Mouse (Mus musculus) right cerebral cortex, postnatal 25 days (tissue): ENCODE data around the gene Scfd2.
A peak's percentile ranks its signal among the peaks of the same experiment; 100 is the strongest.

ENCODE experiments used
- DNase-seq: peaks from one replicate; pipeline ENCODE4 v3.0.0; 2022

The Scfd2 gene

GRCm38 (mm10) chr5:74307242-74307641 lies 224.3 kb downstream of the Scfd2 start:
- DNase-seq, result no peak

DNA sequence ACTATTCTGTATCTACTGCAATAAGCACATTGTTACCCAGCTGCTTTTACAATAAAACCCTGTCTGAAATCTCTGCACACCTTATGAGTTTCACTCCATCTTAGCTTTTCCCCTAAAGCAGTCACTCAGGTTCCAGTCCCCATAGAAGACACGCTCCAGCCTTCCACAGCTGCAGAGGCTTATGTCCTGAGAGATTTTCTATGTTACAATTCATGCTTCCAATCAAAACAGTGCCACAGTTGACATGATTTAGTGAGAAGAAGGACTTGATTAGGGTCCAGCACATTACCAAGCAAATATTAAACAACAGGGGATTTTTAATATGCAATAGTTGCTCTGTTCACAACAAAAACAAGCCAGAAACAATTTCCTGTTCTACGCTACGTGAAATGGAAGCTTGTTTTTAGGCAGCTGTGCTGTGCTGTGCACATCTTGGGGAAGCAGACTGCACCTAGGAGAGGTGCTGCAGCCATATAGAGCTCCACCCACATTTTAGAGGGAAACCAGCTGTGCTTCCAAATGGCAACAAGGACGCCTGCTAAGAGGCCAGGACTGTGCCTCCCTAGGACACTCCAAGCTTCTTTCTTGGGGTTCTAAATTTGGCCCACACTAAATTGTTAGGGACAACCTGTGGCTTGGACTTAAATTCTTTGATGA lies 225.9 kb downstream of the Scfd2 start:
- DNase-seq, result no peak

- DNase-seq, result no peak
Measured at GRCm38 (mm10) chr5:74304767-74305166, 226.8 kb downstream of the Scfd2 start.

DNA sequence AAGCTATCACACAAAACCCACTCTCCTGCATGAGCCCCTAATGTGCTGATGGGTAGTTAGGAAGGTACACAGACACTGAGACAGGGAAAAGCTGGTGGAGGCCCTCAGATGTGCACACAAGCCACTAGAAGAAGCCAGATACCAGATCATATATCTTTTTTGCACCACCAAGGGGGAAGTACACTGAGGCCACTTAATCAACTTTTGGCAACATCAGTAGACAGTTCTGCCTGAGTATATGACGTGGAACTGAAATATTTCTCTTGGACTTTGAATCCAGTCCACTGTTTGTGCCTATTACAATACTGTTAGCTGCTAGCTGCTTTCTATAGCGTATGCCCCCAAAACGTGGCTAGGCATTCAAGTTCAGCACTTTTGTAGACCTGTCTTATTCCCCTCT lies 229.2 kb downstream of the Scfd2 start:
- DNase-seq, result no peak

DNA sequence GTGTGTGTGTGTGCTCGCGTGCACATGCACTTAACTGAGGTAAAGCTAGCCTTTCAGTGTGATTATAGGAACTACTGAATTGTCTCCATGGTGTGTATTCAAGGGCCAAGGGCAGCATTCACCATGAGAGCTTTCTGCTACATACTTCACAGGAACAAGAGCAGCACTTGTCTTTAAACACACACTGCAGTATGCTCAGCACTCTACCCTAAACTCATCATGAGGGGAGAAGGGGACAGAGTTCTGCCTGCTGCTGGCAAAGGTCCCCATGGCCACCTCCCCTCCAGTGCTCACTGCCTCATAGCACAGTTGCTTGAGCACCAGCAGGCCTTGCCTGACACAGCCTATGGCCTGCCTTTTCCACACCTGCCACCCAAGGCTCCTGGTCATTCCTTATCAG lies 230.1 kb downstream of the Scfd2 start:
- DNase-seq, result no peak

DNA sequence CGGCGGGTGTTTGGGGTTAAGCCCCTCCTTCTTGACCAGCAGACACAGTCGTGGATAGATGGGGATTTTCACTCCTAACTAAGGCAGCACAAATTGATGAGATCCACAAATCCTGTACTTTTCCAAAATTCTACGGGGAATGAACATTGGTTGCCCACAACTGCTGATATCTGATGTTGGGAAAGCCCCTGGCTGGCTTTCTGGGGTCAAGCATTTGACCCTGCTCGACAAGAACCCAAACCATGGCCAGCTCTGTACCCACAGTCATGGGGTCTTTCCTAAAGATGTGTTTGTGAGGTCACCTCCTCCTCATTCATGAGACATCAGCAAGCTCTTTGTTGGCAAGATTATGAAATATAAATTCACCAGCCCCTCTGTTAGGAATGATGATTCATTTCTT lies 230.6 kb downstream of the Scfd2 start:
- no peak for DNase-seq

GRCm38 (mm10) chr5:74300140-74300539 lies 231.4 kb downstream of the Scfd2 start:
- no peak for DNase-seq

GRCm38 (mm10) chr5:74297113-74297512 lies 234.4 kb downstream of the Scfd2 start:
- DNase-seq, result no peak

DNA sequence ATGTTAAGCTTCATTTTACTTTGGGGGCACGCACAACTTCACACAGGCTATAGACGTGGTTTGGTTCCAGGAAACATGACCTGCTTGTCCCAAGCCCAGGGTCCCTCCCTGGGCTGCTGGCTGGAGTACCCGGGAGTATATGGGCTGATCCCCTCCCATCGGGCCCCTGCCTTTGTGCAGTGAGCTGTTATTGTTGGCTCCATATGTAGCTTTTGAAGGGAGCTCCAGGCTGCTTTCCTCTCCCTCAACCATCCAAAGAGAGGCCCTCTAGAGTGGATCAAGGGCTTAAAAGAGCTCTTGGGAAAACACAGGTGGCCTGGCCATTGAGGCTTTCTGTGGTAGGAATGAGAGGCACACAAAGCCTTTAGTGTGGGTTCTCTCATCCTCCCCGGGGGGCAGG lies 235.5 kb downstream of the Scfd2 start:
- no peak for DNase-seq

DNA sequence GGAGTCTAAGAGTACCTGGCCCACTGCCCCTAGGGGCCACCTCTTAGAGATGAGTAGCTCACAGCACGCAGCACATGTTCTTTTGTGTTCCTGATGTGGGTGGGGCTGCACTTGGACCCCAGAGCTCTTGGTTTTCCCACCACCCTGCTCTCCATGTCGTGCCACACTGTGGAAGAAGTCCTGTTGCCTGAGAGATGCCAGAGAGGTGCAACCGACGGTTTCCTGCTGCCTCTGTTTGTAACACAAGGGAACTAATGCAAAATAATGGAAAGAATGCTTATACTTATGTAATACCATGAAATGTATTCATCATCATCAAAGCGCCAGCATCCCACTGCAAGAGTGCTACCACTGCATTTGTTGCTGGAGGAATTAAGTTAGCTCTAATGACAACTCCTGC lies 238.0 kb downstream of the Scfd2 start:
- no peak for DNase-seq

DNA sequence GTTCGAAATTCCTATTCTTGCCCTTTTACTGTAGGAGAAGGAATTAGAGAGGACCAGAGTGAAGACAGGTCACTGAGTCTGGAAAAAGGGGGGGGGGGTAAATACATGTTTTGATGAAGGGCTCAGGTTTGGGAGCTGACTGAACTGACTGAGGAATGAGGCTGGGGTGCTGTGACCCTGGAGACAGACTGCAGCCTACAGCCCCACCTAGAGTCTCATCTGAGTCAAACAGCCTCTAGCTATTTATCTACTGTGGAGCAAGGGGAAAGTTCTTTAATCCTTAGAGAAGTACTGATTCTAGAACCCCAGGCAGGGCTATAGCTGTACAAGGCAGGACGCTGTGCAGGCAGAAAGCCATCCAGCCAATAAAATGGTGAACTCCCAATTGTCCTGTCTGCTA lies 239.5 kb downstream of the Scfd2 start:
- DNase-seq, result no peak

DNA sequence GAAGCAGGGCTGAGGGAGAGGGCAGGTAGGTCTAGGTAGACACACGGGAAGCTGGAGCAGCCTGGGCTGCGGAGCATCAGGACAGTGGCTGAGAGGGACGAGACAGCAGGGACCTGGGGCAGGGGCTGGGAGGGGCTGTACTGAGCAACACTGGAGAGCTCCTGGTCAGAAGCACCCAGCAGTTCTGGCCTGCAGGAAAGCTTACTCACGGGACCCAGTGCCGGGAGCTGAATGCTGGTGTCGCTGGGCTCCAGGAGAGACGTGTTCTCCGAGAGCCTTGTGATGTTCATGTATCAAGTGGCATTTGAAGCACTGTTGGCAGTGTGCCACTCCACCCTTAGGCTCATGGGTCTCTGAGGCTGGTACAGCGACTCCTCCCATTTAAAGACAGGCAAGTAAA lies 240.0 kb downstream of the Scfd2 start:
- DNase-seq, result no peak

GRCm38 (mm10) chr5:74289957-74290356 lies 241.6 kb downstream of the Scfd2 start:
- no peak for DNase-seq

DNA sequence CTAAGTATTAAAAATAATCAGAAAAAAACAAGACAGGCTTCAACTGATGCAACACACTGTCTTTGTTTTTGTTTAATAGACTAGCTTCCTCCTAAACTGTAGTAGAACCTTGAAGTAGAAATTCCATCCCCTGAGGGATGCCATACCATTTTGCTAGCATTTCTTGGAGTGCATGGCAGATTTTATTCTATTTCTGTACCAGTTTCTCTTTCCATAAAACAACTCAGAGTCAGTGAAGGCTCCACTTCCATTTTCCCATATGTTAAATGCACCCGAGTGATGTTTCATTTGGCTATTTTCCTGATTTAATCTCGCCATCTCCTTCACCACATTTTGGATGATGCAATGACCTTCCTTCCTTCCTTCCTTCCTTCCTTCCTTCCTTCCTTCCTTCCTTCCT lies 243.4 kb downstream of the Scfd2 start:
- DNase-seq, result no peak

GRCm38 (mm10) chr5:74286301-74286700 lies 245.3 kb downstream of the Scfd2 start:
- no peak for DNase-seq

DNA sequence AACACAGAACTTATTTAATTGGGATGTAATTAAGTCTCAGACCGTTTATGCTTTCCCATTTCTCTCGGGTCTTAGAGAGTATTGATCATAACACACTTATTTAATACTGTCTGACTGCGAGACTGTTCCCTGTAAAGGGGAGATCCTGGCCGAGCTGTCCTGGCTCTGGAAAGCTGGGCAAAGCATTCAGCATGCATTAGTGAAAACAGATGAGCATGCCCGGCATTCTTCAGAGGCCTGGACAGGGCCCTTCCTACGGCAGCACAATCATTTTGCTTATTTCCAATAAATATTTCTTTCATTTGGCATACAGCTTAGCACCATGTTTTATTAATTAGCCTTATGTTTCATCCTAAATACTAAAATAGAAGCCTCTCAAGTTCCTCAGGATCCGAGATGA lies 245.8 kb downstream of the Scfd2 start:
- DNase-seq, result no peak

DNA sequence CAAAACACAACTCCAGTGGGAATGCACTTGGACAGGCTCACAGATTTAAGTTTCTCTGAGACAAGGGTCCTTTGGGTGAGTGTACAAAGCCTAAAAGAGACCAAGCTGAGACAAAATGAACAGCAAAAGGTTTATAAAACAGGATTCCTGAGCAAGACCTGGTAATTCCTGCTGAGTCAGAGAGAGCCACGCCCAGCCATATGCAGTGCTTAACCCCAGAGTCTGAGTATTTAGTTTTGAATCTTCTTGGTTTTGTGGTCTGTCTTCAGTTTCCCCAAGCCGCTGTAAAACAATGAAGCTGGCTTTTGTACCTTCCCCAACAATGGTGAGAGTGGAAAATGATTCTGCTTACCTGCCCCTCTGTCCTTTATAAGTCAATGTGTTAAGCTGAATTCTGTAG lies 246.3 kb downstream of the Scfd2 start:
- DNase-seq, result no peak

DNA sequence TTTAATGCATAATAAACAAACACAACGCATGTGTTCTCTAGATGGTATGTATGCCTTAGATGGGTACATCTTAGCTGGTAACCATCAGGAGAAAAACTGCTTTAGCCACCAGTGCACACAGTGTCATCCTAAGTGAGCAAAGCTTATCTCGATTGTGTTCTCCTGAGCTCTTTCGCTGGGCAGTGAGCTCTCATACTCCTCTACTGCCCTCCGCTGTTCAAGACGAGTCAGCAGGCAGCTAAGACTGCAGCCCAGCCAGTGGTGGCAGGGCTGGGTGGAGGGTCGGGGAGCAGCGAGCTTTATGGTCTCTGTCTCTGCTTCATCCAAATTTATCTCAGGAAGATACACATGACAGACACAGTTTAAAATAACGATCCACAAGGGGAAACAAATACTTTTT lies 248.0 kb downstream of the Scfd2 start:
- no peak for DNase-seq

DNA sequence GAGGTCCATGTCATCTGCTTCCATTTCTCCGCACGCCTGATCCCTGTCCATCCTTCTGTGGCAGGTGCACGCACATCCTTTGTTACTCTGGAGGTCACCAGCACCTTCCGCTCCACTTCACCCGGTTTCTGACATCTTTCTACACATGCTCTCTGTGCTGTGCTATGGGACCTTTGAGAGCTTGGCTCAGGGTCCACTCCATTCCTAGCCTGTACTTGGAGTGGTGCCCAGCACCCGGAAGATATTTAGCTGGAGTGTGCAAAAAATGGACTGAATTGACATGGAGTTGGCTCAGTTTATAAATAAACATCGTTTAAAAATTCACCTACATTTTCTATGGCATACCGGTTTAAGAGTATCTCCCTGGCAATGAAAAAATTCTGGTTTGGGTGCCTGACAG lies 250.1 kb downstream of the Scfd2 start:
- DNase-seq, result no peak

DNA sequence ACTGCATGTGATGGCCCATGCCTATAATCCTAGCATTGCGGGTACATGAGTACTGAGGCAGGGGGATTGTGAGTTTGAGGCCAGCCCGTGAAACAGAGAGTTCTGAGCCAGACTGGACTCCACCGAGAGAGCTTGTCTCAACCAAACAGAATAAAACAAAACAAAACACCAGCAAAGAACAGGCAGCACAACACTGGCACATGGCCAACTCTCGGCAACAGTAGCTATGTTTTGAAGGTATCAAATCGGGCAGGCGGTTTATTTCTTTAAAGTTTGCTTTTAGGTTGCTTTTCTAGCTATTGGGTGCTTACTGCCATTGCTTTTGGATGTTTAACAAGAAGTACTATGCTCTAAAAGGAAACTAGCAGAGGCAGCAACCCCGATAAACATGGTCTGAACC lies 251.9 kb downstream of the Scfd2 start:
- no peak for DNase-seq

GRCm38 (mm10) chr5:74278428-74278827 lies 253.1 kb downstream of the Scfd2 start:
- DNase-seq, result no peak

DNA sequence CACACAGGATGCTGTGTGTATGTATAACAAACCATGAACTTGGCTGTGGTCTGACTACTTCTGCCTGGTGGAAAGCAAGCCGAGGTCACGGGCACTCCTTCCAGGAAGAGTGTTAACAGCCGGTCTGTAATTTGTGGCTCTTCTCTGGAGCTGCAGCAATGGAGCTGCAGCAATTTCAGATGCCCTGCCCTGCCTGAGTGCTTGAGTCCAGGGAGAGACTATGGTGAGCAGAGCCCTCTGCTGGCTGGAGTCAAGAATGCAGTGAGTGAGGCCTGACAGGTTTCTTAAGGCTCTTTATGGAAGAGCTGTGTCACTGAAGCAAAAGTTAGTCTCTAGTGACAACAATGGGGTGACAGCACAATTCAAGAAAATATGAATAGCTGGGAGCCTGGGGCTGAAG lies 253.8 kb downstream of the Scfd2 start:
- DNase-seq, result peak; percentile 82

GRCm38 (mm10) chr5:74277216-74277615 lies 254.3 kb downstream of the Scfd2 start:
- peak; percentile 69 for DNase-seq

- no peak for DNase-seq
Measured at GRCm38 (mm10) chr5:74273313-74273712, 258.2 kb downstream of the Scfd2 start.

DNA sequence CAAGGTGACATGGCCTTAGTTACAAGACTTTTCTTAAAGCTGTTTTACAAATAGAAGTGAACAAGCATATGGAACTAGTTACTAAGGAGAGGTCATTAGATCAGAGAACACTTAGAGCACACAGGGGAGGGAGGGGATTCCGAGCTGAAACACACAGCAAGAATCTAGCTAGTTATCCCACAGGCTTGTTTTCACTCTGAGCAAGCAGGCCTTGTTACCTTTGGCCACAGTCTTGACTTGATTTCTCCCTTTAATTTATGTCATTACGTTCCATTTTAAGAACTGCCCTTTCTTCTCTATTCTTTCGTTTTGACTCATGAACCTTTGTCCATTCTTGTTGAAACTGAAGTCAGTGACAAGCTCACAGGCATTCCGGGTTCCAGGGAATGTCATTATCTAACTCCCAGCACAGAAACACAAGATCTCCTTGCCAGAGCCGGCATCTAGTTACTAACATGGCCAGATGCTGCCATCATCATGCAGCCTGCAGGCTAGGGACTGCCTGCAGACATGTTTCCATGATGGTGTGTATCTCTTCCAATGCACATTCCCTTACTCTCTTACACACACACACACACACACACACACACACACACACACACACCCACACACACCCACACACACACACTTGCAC lies 263.7 kb downstream of the Scfd2 start:
- no peak for DNase-seq
